Mouse (Mus musculus) hindbrain, postnatal 0 days (tissue): ENCODE measurements around the gene Rps27l. TPM values are rescaled to one million over a fixed set of nuclear protein-coding genes. Genes with fewer than 3 reads are reported as not detected.
"Not testable (repeated sequence)": the region's sequence is repeated elsewhere in the genome, so short reads cannot be mapped to it uniquely, and the experiment has no call there.

Source experiments
- ATAC-seq: fragments of 200-750 bp; cut with Nextera tagmentation; 2 replicates; pipeline ENCODE4 v1.8.0; 2017; ENCODE audit warnings: mild to moderate bottlenecking, moderate TSS enrichment, moderate library complexity
- DNase-seq: peaks from one replicate; pipeline ENCODE4 v3.0.0-alpha.2; 2015; ENCODE audit warnings: low spot score
- H3K27ac ChIP-seq: fragments of 300-500 bp; sonication (generic); 2 replicates; pipeline ENCODE4 v1.5.1; 2014; ENCODE audit warnings: mild to moderate bottlenecking
- H3K27me3 ChIP-seq: fragments of 300-500 bp; sonication (generic); 2 replicates; pipeline ENCODE4 v1.6.1; 2014; ENCODE audit warnings: low read length, mixed read lengths; ENCODE audit not compliant: insufficient read depth
- H3K36me3 ChIP-seq: fragments of 300-500 bp; sonication (generic); 2 replicates; pipeline ENCODE4 v1.6.1; 2014; ENCODE audit warnings: low read length, mixed read lengths; ENCODE audit not compliant: insufficient read depth
- H3K4me1 ChIP-seq: fragments of 300-500 bp; sonication (generic); 2 replicates; pipeline ENCODE4 v1.6.1; 2014; ENCODE audit warnings: antibody characterized with exemption, low read length, mixed read lengths; ENCODE audit not compliant: insufficient read depth
- H3K4me2 ChIP-seq: fragments of 300-500 bp; sonication (generic); 2 replicates; pipeline ENCODE4 v1.6.1; 2014; ENCODE audit warnings: low read depth, mild to moderate bottlenecking, low read length, moderate library complexity, mixed read lengths
- H3K4me3 ChIP-seq: fragments of 300-500 bp; sonication (generic); 2 replicates; pipeline ENCODE4 v1.5.1; 2014; ENCODE audit warnings: low read length
- H3K9ac ChIP-seq: fragments of 300-500 bp; sonication (generic); replicated peaks from 2 replicates; pipeline ENCODE4 v1.6.1; 2014; ENCODE audit warnings: mild to moderate bottlenecking, low read length, moderate library complexity, mixed read lengths
- H3K9me3 ChIP-seq: fragments of 300-500 bp; sonication (generic); 2 replicates; pipeline ENCODE4 v1.6.1; 2016; ENCODE audit warnings: low read length, mixed read lengths
- CTCF ChIP-seq: IDR thresholded peaks from 2 replicates; pipeline ENCODE4 v1.5.1; 2016; ENCODE audit warnings: antibody characterized with exemption, control low read depth, low read depth
- WGBS: fragments of 180-500 bp; shearing (Covaris S2); extraction: QIAGEN DNeasy Blood & Tissue Kit; methylation state at CpG from one replicate; pipeline ENCODE4 v1.1.7; 2014; 5-methylcytosine and 5-hydroxymethylcytosine counted together
- polyA plus RNA-seq: library from polyadenylated mRNA; unstranded; fragments of >200 nt; fragmentation: Nextera tagmentation; extraction: Ambion mirVana; gene quantifications from 2 replicates; pipeline ENCODE4 v1.2.1, GENCODE M21; 2015
- total RNA-seq: library from RNA; depleted of rRNA; stranded (reverse); fragments of >200 nt; gene quantifications from 2 replicates; pipeline ENCODE4 v1.2.3, GENCODE M21; 2014

Gene Rps27l
- total and polyA plus RNA-seq, 2 experiments from 2014 or later = 61.0 to 258 TPM

DNA sequence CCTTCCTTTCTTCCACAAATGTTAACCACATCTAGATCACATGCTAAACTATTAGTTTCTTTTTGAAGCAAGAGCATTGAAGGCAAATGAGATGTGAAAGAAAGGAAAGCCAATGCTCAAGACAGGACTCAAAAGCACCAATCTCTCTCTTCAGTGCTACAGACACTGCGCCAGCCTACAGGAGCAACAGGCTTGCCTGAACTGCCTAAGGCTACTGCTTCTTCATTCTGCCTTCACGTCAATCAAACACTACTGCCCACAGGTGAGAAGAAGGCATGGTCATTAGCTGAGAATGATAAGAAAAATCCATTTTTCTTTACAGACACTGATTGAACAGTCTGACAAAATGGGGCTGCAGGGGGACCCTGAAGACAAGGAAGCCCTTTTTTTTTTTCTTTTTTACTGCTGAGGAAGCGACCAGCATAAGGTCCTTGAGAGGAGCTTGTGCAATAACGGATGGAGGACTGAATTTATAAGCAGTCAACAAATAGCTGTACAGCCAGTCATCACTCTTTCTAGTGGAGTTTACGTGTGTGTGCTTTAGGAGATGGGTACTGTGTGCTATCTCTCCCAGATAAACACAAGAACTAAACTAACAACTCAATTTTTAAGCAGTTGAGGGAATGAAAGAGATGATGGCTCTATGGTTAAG is 38.0 kb upstream of the Rps27l start:
- H3K9ac ChIP-seq = no peak overlapping the region
- H3K4me2 ChIP-seq = no peak overlapping the region
- WGBS = 89% methylated on average over 5 of the region's 5 CpGs
- H3K36me3 ChIP-seq = no peaks in the 10 kb centered on the region
- H3K27me3 ChIP-seq = no peaks in the 10 kb centered on the region
- H3K4me3 ChIP-seq = no peak overlapping the region
- H3K9me3 ChIP-seq = no peaks in the 10 kb centered on the region
- no peak for ATAC-seq
- no peak for DNase-seq
- peaks cover 5% of the 10 kb centered on the region; the same call in 1 of the 2 replicates for H3K4me1 ChIP-seq
- no peak for TF ChIP-seq CTCF
- H3K27ac ChIP-seq = no peak overlapping the region

DNA sequence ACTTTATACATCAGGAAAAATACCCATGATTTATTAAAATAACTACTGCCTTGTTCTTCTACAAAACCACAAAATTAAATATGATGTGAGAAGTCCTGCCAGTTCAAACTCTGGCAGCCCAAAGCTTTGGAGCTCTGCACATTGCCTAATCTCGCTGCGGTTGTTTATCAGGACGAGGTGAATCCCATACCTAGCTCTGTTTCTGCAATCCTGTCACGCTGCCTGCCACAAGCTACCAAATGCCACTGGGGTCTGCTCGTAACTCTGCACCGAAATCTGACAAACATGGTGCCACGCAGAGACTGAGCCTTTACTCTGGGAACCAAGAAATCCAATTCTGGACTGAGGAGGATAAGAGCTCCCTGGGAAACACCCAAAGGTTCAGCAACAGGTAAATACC is 36.0 kb upstream of the Rps27l start:
- no peak overlapping the region for H3K9ac ChIP-seq
- H3K27ac ChIP-seq = no peak overlapping the region
- no peaks in the 10 kb centered on the region for H3K9me3 ChIP-seq
- no peak overlapping the region for H3K4me2 ChIP-seq
- no peak overlapping the region for H3K4me3 ChIP-seq
- DNase-seq (no peak), ATAC-seq (no peak)
- WGBS = 85% methylated on average over 7 of the region's 7 CpGs
- no peaks in the 10 kb centered on the region for H3K27me3 ChIP-seq
- no peak for TF ChIP-seq CTCF
- no peaks in the 10 kb centered on the region for H3K36me3 ChIP-seq
- peaks cover 5% of the 10 kb centered on the region; the same call in 1 of the 2 replicates for H3K4me1 ChIP-seq

DNA sequence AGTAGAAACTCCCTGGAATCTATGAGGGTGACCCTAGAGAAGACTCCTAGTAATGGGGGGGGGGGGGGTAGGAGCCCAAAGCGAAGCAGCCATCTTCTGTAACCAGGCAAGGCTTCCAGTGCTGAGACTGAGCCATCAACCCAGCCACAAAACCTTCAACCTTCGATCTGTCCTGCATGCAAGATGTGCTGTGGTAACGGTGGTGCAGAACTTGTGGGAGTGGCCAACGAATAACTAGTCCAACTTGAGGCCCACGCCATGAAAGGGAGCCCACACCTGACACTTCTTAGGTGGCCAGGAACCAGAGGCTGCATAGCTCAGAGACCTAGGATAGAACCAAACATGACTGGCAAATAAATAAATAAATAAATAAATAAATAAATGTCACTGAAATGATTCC is 35.2 kb upstream of the Rps27l start:
- TF ChIP-seq CTCF = no peak
- H3K9ac ChIP-seq = no peak overlapping the region

DNA sequence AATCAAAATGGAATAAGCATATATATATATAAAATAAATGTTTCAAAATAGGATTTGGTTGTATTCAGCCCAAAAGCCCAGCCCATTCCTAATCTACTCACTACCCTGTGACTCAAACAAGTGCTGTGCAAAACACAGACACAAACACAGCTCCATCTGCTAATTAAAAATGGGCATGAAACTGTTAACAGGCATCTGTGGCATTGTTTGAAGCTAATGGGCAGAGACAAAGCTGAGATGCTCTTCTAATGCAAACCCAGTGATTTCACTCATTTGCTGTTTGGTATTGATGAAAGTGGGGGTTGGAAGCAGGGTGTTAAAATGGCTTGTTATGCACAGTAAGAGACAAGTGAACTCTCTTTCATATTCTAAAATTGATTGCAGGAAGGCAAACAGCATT is 33.6 kb upstream of the Rps27l start:
- Histone ChIP-seq H3K9ac (no peak overlapping the region), H3K4me3 (no peak overlapping the region), H3K9me3 (no peaks in the 10 kb centered on the region), H3K4me1 (peaks cover 3% of the 10 kb centered on the region; the same call in 1 of the 2 replicates), H3K27me3 (no peaks in the 10 kb centered on the region), H3K27ac (no peak overlapping the region), H3K4me2 (no peak overlapping the region), H3K36me3 (no peaks in the 10 kb centered on the region)
- DNase-seq = no peak
- TF ChIP-seq CTCF = no peak
- ATAC-seq = no peak

More for the DNA sequence above, 35.2 kb upstream of the Rps27l start:
- Histone ChIP-seq H3K4me3 (no peak overlapping the region), H3K4me1 (peaks cover 4% of the 10 kb centered on the region; the same call in 1 of the 2 replicates), H3K27ac (no peak overlapping the region), H3K9me3 (no peaks in the 10 kb centered on the region), H3K27me3 (no peaks in the 10 kb centered on the region), H3K36me3 (no peaks in the 10 kb centered on the region), H3K4me2 (no peak overlapping the region)
- 94% methylated on average over 5 of the region's 5 CpGs for WGBS
- ATAC-seq (no peak), DNase-seq (no peak)

DNA sequence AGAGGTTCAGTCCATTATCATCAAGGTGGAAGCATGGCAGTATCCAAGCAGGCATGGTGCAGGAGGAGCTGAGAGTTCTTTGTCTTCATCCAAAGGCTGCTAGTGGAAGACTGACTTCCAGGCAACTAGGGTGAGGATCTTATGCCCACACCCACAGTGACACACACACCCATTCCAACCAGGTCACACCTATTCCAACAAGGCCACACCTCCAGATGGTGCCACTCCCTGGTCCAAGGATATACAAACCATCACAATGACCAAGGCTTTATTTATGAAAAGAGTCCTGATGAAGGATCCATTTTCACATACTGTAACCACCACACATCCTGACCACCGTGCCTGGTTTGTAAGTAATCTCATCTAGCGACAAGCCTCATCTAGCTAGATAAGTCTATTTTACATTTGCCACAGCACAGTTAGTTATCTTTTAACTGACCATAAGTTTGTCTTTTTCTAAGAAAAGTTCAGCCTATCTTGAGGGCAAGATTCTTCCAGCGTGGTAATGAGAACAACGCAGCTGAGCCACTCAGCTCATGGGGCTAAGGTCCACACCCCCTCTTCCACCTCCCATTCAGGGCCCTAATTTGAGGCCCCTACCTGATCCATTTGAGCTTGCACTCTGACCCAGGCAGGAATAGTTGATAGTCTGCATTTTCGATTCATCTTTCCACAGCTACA is 32.5 kb upstream of the Rps27l start:
- ATAC-seq, H3K4me1 ChIP-seq: not testable (repeated sequence)
- 96% methylated on average over 5 of the region's 5 CpGs for WGBS

DNA sequence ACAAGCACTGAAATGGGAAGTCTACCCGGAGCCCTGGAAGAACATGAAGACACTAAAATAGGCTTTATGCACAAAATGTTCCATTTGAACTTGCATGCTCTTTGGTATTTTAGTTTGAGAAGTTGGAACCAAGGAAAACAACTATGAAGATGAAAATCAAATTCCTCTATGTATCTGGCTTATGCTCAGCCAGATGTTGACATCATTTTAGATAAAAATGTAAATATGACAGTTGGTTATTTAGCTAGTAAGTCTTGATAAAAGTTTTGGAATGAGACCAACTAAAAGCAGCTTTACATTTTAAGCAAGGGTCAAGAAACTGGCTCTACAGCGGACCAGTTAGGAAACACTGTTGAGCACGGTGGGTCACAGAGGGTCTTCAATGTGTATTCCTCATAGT is 31.3 kb upstream of the Rps27l start:
- no peak for ATAC-seq
- TF ChIP-seq CTCF = no peak
- H3K27ac ChIP-seq = no peak overlapping the region
- no peak overlapping the region for H3K4me3 ChIP-seq
- DNase-seq = no peak
- no peaks in the 10 kb centered on the region for H3K36me3 ChIP-seq
- no peak overlapping the region for H3K9ac ChIP-seq
- 90% methylated on average over 3 of the region's 3 CpGs for WGBS
- no peaks in the 10 kb centered on the region for H3K27me3 ChIP-seq
- H3K9me3 ChIP-seq = no peaks in the 10 kb centered on the region
- no peak overlapping the region for H3K4me2 ChIP-seq
- peaks cover 3% of the 10 kb centered on the region; the same call in 1 of the 2 replicates for H3K4me1 ChIP-seq

More for the DNA sequence above, 32.5 kb upstream of the Rps27l start:
- H3K36me3 ChIP-seq, H3K27ac ChIP-seq, H3K9me3 ChIP-seq, H3K9ac ChIP-seq, H3K27me3 ChIP-seq, H3K4me3 ChIP-seq, H3K4me2 ChIP-seq, DNase-seq: not testable (repeated sequence)

DNA sequence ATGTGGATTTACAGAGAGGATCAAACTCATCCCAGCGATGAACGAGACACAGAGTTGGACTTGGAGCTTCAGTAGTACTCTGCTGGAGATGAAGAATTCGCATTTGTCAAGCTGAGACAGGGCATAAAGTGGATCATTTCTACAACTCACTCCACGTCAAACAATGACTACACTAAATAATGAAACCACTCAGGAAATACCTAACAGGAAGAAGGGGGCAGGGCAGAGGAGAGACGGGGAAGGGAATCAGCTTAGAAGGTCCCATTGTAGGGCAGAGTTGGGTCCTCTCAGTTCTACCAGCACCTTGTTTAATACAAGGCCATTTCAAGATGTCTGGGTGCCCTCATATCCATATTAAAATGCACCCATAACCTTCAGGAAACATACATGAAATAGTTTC is 30.5 kb upstream of the Rps27l start:
- no peak overlapping the region for H3K4me3 ChIP-seq
- no peak overlapping the region for H3K9ac ChIP-seq
- H3K9me3 ChIP-seq = no peaks in the 10 kb centered on the region
- no peak for ATAC-seq
- peaks cover 3% of the 10 kb centered on the region; the same call in 1 of the 2 replicates for H3K4me1 ChIP-seq
- H3K27ac ChIP-seq = no peak overlapping the region
- H3K36me3 ChIP-seq = no peaks in the 10 kb centered on the region
- no peak overlapping the region for H3K4me2 ChIP-seq
- no peak for TF ChIP-seq CTCF
- WGBS = 77% methylated on average over 5 of the region's 5 CpGs
- no peaks in the 10 kb centered on the region for H3K27me3 ChIP-seq
- DNase-seq = no peak
